Mouse (Mus musculus) G1E (cell line): ENCODE data around the gene Scgb1c1. TPM values are rescaled to one million over a fixed set of nuclear protein-coding genes. Genes with fewer than 3 reads are reported as not detected.
A peak's percentile ranks its signal among the peaks of the same experiment; 100 is the strongest.
"Not testable (repeated sequence)": the region's sequence is repeated elsewhere in the genome, so short reads cannot be mapped to it uniquely, and the experiment has no call there.

Experiments
- ATAC-seq: 2 replicates; pipeline ENCODE4 v1.8.0; 2016; ENCODE audit warnings: mild to moderate bottlenecking; ENCODE audit not compliant: insufficient number of reproducible peaks, poor library complexity, low FRiP score, severe bottlenecking; ENCODE audit errors: extremely low read depth
- DNase-seq: peaks from one replicate; pipeline ENCODE4 v3.0.0; 2012; ENCODE audit warnings: low spot score
- H3K27me3 ChIP-seq: 2 replicates; pipeline ENCODE4 v1.6.1; 2012; ENCODE audit warnings: mild to moderate bottlenecking, low read length, inconsistent platforms; ENCODE audit not compliant: insufficient read depth
- H3K36me3 ChIP-seq: replicated peaks from 2 replicates; pipeline ENCODE3; 2012; ENCODE audit warnings: mild to moderate bottlenecking, inconsistent platforms
- H3K4me1 ChIP-seq: 2 replicates; pipeline ENCODE4 v1.6.1; 2012; ENCODE audit warnings: low read depth, low read length, inconsistent platforms, mixed read lengths; ENCODE audit not compliant: insufficient read depth
- H3K4me3 ChIP-seq: 2 replicates; pipeline ENCODE4 v1.5.1; 2012; ENCODE audit warnings: low read depth, mild to moderate bottlenecking, inconsistent platforms, low read length, moderate library complexity, mixed read lengths
- H3K9me3 ChIP-seq: replicated peaks from 2 replicates; pipeline ENCODE4 v1.6.1; 2012; ENCODE audit warnings: inconsistent platforms
- CTCF ChIP-seq: IDR thresholded peaks from 2 replicates; pipeline ENCODE4 v1.5.1; 2012; ENCODE audit warnings: low read depth, low read length, inconsistent platforms, mixed read lengths
- GATA1 ChIP-seq: IDR thresholded peaks from 2 replicates; pipeline ENCODE4 v1.6.1; 2012; ENCODE audit warnings: borderline replicate concordance, low read length, inconsistent platforms, mixed read lengths
- GATA2 ChIP-seq: IDR thresholded peaks from 2 replicates; pipeline ENCODE4 v1.6.1; 2012; ENCODE audit warnings: low read depth, low read length, inconsistent platforms, borderline replicate concordance
- POLR2AphosphoS5 ChIP-seq: IDR thresholded peaks from 2 replicates; pipeline ENCODE4 v1.6.1; 2012; ENCODE audit warnings: low read depth, low read length, inconsistent platforms; ENCODE audit not compliant: insufficient replicate concordance
- TAL1 ChIP-seq: conservative IDR thresholded peaks from 2 replicates; pipeline ENCODE4 v1.6.1; 2012; ENCODE audit warnings: low read depth, low read length, inconsistent platforms, mixed read lengths
- polyA plus RNA-seq: library from polyadenylated mRNA; stranded (reverse); fragments of >175 nt; gene quantifications from 2 replicates; pipeline ENCODE4 v1.2.3, GENCODE M21; 2012
- total RNA-seq, 2 experiments: library from RNA; stranded (forward) in 1 of 2; stranded (reverse) in 1 of 2; fragments of 200-1000 nt in 1 of 2; fragments of >200 nt in 1 of 2; fragmentation: Nextera tagmentation in 1 of 2; gene quantifications; 2 replicates each; pipeline ENCODE4 v1.2.3; 2014 to 2017

Scgb1c1 gene
- total and polyA plus RNA-seq, 3 experiments = not detected

- Histone ChIP-seq H3K36me3 (peaks cover 59% of the 10 kb centered on the region), H3K27me3 (no peaks in the 10 kb centered on the region), H3K4me1 (peaks cover 43% of the 10 kb centered on the region), H3K9me3 (no peaks in the 10 kb centered on the region), H3K4me3 (peak overlapping the region; percentile 90)
- DNase-seq = no peak
- TF ChIP-seq CTCF (no peak), GATA1 (no peak), GATA2 (no peak), TAL1 (no peak), POLR2AphosphoS5 (no peak)
- 0 out of 2 replicates have a peak, but pooled peaks have one; percentile 4 for ATAC-seq
These were observed 37.1 kb downstream of the Scgb1c1 start for GRCm38 (mm10) chr7:140882469-140882803.

GRCm38 (mm10) chr7:140890636-140891035 lies 45.3 kb downstream of the Scgb1c1 start:
- H3K27me3 ChIP-seq, DNase-seq, ATAC-seq, H3K9me3 ChIP-seq, H3K4me1 ChIP-seq, H3K4me3 ChIP-seq: not testable (repeated sequence)
- H3K36me3 ChIP-seq = peaks cover 83% of the 10 kb centered on the region

- TF ChIP-seq GATA1 (no peak), POLR2AphosphoS5 (no peak), GATA2 (no peak), TAL1 (no peak), CTCF (no peak)
- Histone ChIP-seq H3K4me3 (no peak overlapping the region), H3K36me3 (peaks cover 82% of the 10 kb centered on the region), H3K4me1 (peaks cover 4% of the 10 kb centered on the region), H3K27me3 (no peaks in the 10 kb centered on the region), H3K9me3 (no peaks in the 10 kb centered on the region)
- ATAC-seq = no peak
- no peak for DNase-seq
These were observed 48.7 kb downstream of the Scgb1c1 start for GRCm38 (mm10) chr7:140894031-140894430.

- H3K27me3 ChIP-seq = no peaks in the 10 kb centered on the region
- no peak for DNase-seq
- peaks cover 82% of the 10 kb centered on the region for H3K36me3 ChIP-seq
- no peak overlapping the region for H3K4me3 ChIP-seq
- no peaks in the 10 kb centered on the region for H3K9me3 ChIP-seq
- TF ChIP-seq GATA2 (no peak), GATA1 (no peak), TAL1 (no peak), CTCF (no peak), POLR2AphosphoS5 (no peak)
- peaks cover 4% of the 10 kb centered on the region for H3K4me1 ChIP-seq
- no peak for ATAC-seq
These were observed 49.3 kb downstream of the Scgb1c1 start for GRCm38 (mm10) chr7:140894611-140895010.

Other genes with a start within 250 kb of the Scgb1c1 start
Only the 20 nearest of the 28 such genes appear.
- gene Olfr45, start 163.6 kb upstream of the Scgb1c1 start, total RNA-seq (2014; fragmentation: Nextera tagmentation) = not detected in 2 replicates
- gene Olfr45, start 163.6 kb upstream of the Scgb1c1 start, total RNA-seq (2017) = 0.11 and 0.12 TPM in 2 replicates
- not detected in 2 replicates for gene Olfr45, start 163.6 kb upstream of the Scgb1c1 start, polyA plus RNA-seq
- gene Olfr541, start 148.3 kb upstream of the Scgb1c1 start, total RNA-seq (2014; fragmentation: Nextera tagmentation) = not detected in 2 replicates
- 0.38 TPM in 1 of 2 replicates, not detected in the other for gene Olfr541, start 148.3 kb upstream of the Scgb1c1 start, total RNA-seq (2017)
- gene Olfr541, start 148.3 kb upstream of the Scgb1c1 start, polyA plus RNA-seq = not detected in 2 replicates
- gene Cyp2e1, start 81.8 kb upstream of the Scgb1c1 start, total RNA-seq (2014; fragmentation: Nextera tagmentation) = not detected in 2 replicates
- gene Cyp2e1, start 81.8 kb upstream of the Scgb1c1 start, total RNA-seq (2017) = 0.05 TPM in 1 of 2 replicates, not detected in the other
- not detected in 2 replicates for gene Cyp2e1, start 81.8 kb upstream of the Scgb1c1 start, polyA plus RNA-seq
- not detected in 2 replicates for gene Syce1, start 57.7 kb upstream of the Scgb1c1 start, total RNA-seq (2014; fragmentation: Nextera tagmentation)
- gene Syce1, start 57.7 kb upstream of the Scgb1c1 start, total RNA-seq (2017) = not detected in 2 replicates
- gene Syce1, start 57.7 kb upstream of the Scgb1c1 start, polyA plus RNA-seq = not detected in 2 replicates
- gene Zfp941, start 23.4 kb upstream of the Scgb1c1 start, total RNA-seq (2014; fragmentation: Nextera tagmentation) = not detected in 2 replicates
- gene Zfp941, start 23.4 kb upstream of the Scgb1c1 start, total RNA-seq (2017) = 0.05 and 0.06 TPM in 2 replicates
- gene Zfp941, start 23.4 kb upstream of the Scgb1c1 start, polyA plus RNA-seq = not detected in 2 replicates
- not detected in 2 replicates for gene Urah, start 10.5 kb upstream of the Scgb1c1 start, total RNA-seq (2014; fragmentation: Nextera tagmentation)
- gene Urah, start 10.5 kb upstream of the Scgb1c1 start, total RNA-seq (2017) = not detected in 2 replicates
- gene Urah, start 10.5 kb upstream of the Scgb1c1 start, polyA plus RNA-seq = not detected in 2 replicates
- not detected in 2 replicates for gene Odf3, start 2.3 kb downstream of the Scgb1c1 start, total RNA-seq (2014; fragmentation: Nextera tagmentation)
- gene Odf3, start 2.3 kb downstream of the Scgb1c1 start, total RNA-seq (2017) = 0.11 and 0.17 TPM in 2 replicates
- not detected in 2 replicates for gene Odf3, start 2.3 kb downstream of the Scgb1c1 start, polyA plus RNA-seq
- not detected in 2 replicates for gene Gm45785, start 10.8 kb downstream of the Scgb1c1 start, total RNA-seq (2014; fragmentation: Nextera tagmentation)
- 0.17 and 1.8 TPM in 2 replicates for gene Gm45785, start 10.8 kb downstream of the Scgb1c1 start, total RNA-seq (2017)
- 1.3 and 2.1 TPM in 2 replicates for gene Gm45785, start 10.8 kb downstream of the Scgb1c1 start, polyA plus RNA-seq
- 19.9 and 29.5 TPM in 2 replicates for gene Ric8a, start 11.4 kb downstream of the Scgb1c1 start, total RNA-seq (2014; fragmentation: Nextera tagmentation)
- gene Ric8a, start 11.4 kb downstream of the Scgb1c1 start, total RNA-seq (2017) = 21.1 and 27.9 TPM in 2 replicates
- gene Ric8a, start 11.4 kb downstream of the Scgb1c1 start, polyA plus RNA-seq = 27.9 and 28.4 TPM in 2 replicates
- gene Bet1l, start 12.0 kb downstream of the Scgb1c1 start, total RNA-seq (2014; fragmentation: Nextera tagmentation) = 8.4 and 10.1 TPM in 2 replicates
- gene Bet1l, start 12.0 kb downstream of the Scgb1c1 start, total RNA-seq (2017) = 13.1 and 16.1 TPM in 2 replicates
- gene Bet1l, start 12.0 kb downstream of the Scgb1c1 start, polyA plus RNA-seq = 3.5 and 5.2 TPM in 2 replicates
- gene Psmd13, start 36.4 kb downstream of the Scgb1c1 start, total RNA-seq (2014; fragmentation: Nextera tagmentation) = 93.7 and 98.1 TPM in 2 replicates
- gene Psmd13, start 36.4 kb downstream of the Scgb1c1 start, total RNA-seq (2017) = 193 and 195 TPM in 2 replicates
- gene Psmd13, start 36.4 kb downstream of the Scgb1c1 start, polyA plus RNA-seq = 45.7 and 70.1 TPM in 2 replicates
- 10.5 and 11.8 TPM in 2 replicates for gene Sirt3, start 36.8 kb downstream of the Scgb1c1 start, total RNA-seq (2014; fragmentation: Nextera tagmentation)
- 11.0 and 17.5 TPM in 2 replicates for gene Sirt3, start 36.8 kb downstream of the Scgb1c1 start, total RNA-seq (2017)
- 27.6 and 31.7 TPM in 2 replicates for gene Sirt3, start 36.8 kb downstream of the Scgb1c1 start, polyA plus RNA-seq
- not detected in 2 replicates for gene Cox8b, start 54.9 kb downstream of the Scgb1c1 start, total RNA-seq (2014; fragmentation: Nextera tagmentation)
- not detected in 2 replicates for gene Cox8b, start 54.9 kb downstream of the Scgb1c1 start, total RNA-seq (2017)
- not detected in 2 replicates for gene Cox8b, start 54.9 kb downstream of the Scgb1c1 start, polyA plus RNA-seq
- not detected in 2 replicates for gene Nlrp6, start 75.4 kb downstream of the Scgb1c1 start, total RNA-seq (2014; fragmentation: Nextera tagmentation)
- gene Nlrp6, start 75.4 kb downstream of the Scgb1c1 start, total RNA-seq (2017) = 0.11 and 0.12 TPM in 2 replicates
- gene Nlrp6, start 75.4 kb downstream of the Scgb1c1 start, polyA plus RNA-seq = 0.07 and 0.08 TPM in 2 replicates
- gene Pgghg, start 95.8 kb downstream of the Scgb1c1 start, total RNA-seq (2014; fragmentation: Nextera tagmentation) = 7.5 and 8.1 TPM in 2 replicates
- 9.0 and 10.0 TPM in 2 replicates for gene Pgghg, start 95.8 kb downstream of the Scgb1c1 start, total RNA-seq (2017)
- 5.6 and 6.7 TPM in 2 replicates for gene Pgghg, start 95.8 kb downstream of the Scgb1c1 start, polyA plus RNA-seq
- gene Ifitm5, start 104.7 kb downstream of the Scgb1c1 start, total RNA-seq (2014; fragmentation: Nextera tagmentation) = 1.6 TPM in 1 of 2 replicates, not detected in the other
- 0.35 and 1.2 TPM in 2 replicates for gene Ifitm5, start 104.7 kb downstream of the Scgb1c1 start, total RNA-seq (2017)
- 0.16 and 0.32 TPM in 2 replicates for gene Ifitm5, start 104.7 kb downstream of the Scgb1c1 start, polyA plus RNA-seq
- not detected in 2 replicates for gene Gm45717, start 110.4 kb downstream of the Scgb1c1 start, total RNA-seq (2014; fragmentation: Nextera tagmentation)
- not detected in 2 replicates for gene Gm45717, start 110.4 kb downstream of the Scgb1c1 start, total RNA-seq (2017)
- gene Gm45717, start 110.4 kb downstream of the Scgb1c1 start, polyA plus RNA-seq = not detected in 2 replicates
- gene Ifitm2, start 110.4 kb downstream of the Scgb1c1 start, total RNA-seq (2014; fragmentation: Nextera tagmentation) = 239 and 256 TPM in 2 replicates
- gene Ifitm2, start 110.4 kb downstream of the Scgb1c1 start, total RNA-seq (2017) = 205 and 220 TPM in 2 replicates
- gene Ifitm2, start 110.4 kb downstream of the Scgb1c1 start, polyA plus RNA-seq = 129 and 161 TPM in 2 replicates
- 2.9 and 5.5 TPM in 2 replicates for gene Ifitm1, start 121.7 kb downstream of the Scgb1c1 start, total RNA-seq (2014; fragmentation: Nextera tagmentation)
- 1.5 and 2.1 TPM in 2 replicates for gene Ifitm1, start 121.7 kb downstream of the Scgb1c1 start, total RNA-seq (2017)
- gene Ifitm1, start 121.7 kb downstream of the Scgb1c1 start, polyA plus RNA-seq = not detected in 2 replicates
- not detected in 2 replicates for gene Ifitm3, start 165.2 kb downstream of the Scgb1c1 start, total RNA-seq (2014; fragmentation: Nextera tagmentation)
- gene Ifitm3, start 165.2 kb downstream of the Scgb1c1 start, total RNA-seq (2017) = not detected in 2 replicates
- gene Ifitm3, start 165.2 kb downstream of the Scgb1c1 start, polyA plus RNA-seq = not detected in 2 replicates